Mouse (Mus musculus) testis, adult 2 months (tissue): Measurements from ENCODE around the gene Prrxl1. TPM values are rescaled to one million over a fixed set of nuclear protein-coding genes. Genes with fewer than 3 reads are reported as not detected.

ENCODE experiments used
- H3K27ac ChIP-seq: fragments of 200-500 bp; 2 replicates; pipeline ENCODE4 v1.5.1; 2012; ENCODE audit warnings: low read depth, low read length; ENCODE audit not compliant: control insufficient read depth, insufficient read depth
- H3K27me3 ChIP-seq: fragments of 200-500 bp; 2 replicates; pipeline ENCODE4 v1.6.1; 2012; ENCODE audit warnings: mild to moderate bottlenecking, low read length, moderate library complexity; ENCODE audit not compliant: control insufficient read depth, insufficient read depth
- H3K36me3 ChIP-seq: fragments of 200-500 bp; 2 replicates; pipeline ENCODE4 v1.6.1; 2012; ENCODE audit warnings: mild to moderate bottlenecking, low read length; ENCODE audit not compliant: control insufficient read depth, insufficient read depth
- H3K4me1 ChIP-seq: fragments of 200-500 bp; 2 replicates; pipeline ENCODE4 v1.6.1; 2012; ENCODE audit warnings: low read length; ENCODE audit not compliant: control insufficient read depth, insufficient read depth
- H3K4me3 ChIP-seq: fragments of 200-500 bp; 2 replicates; pipeline ENCODE4 v1.5.1; 2012; ENCODE audit warnings: low read depth, mild to moderate bottlenecking, low read length, moderate library complexity, mixed read lengths; ENCODE audit not compliant: control insufficient read depth
- CTCF ChIP-seq: fragments of 200-500 bp; IDR thresholded peaks from 2 replicates; pipeline ENCODE4 v1.5.1; 2012; ENCODE audit warnings: low read depth, mild to moderate bottlenecking, inconsistent platforms, low read length, moderate library complexity; ENCODE audit not compliant: control insufficient read depth, insufficient read depth, insufficient replicate concordance
- POLR2A ChIP-seq: fragments of 200-500 bp; IDR thresholded peaks from 2 replicates; pipeline ENCODE4 v1.6.1; 2012; ENCODE audit warnings: low read depth, mild to moderate bottlenecking, inconsistent platforms, low read length, moderate library complexity; ENCODE audit not compliant: control insufficient read depth
- polyA plus RNA-seq: library from polyadenylated mRNA; depleted of rRNA; stranded (reverse); fragments of >200 nt; gene quantifications from 2 replicates; pipeline ENCODE4 v1.2.3, GENCODE M21; 2012

Prrxl1 gene
- polyA plus RNA-seq, 1 experiment: not detected

DNA sequence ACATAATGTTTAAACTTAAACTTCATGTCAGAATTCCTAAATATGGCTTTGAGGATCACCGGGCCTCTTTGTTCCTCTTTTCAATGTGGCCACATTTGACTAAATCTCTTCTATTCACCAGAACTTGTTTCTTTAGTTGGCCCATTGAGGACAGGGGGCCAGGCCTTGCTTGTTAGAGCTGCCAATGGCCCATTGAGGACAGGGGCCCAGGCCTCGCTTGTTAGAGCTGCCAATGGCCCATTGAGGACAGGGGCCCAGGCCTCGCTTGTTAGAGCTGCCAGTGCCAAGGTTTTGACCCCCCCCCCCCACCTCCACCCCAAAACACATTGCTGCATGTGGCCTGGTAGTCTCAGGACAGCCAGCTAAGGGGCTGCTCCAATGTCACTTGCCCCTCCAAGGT is 82.4 kb downstream of the Prrxl1 start:
- Histone ChIP-seq H3K4me3 (no peak overlapping the region), H3K27ac (no peak overlapping the region), H3K27me3 (no peaks in the 10 kb centered on the region), H3K4me1 (peaks cover 3% of the 10 kb centered on the region; the same call in 1 of the 2 replicates), H3K36me3 (no peaks in the 10 kb centered on the region)
- TF ChIP-seq POLR2A (no peak), CTCF (no peak)

GRCm38 (mm10) chr14:32682536-32682935 is 83.3 kb downstream of the Prrxl1 start:
- no peaks in the 10 kb centered on the region for H3K36me3 ChIP-seq
- no peaks in the 10 kb centered on the region for H3K27me3 ChIP-seq
- no peak overlapping the region for H3K27ac ChIP-seq
- TF ChIP-seq POLR2A (no peak), CTCF (no peak)
- no peak overlapping the region for H3K4me3 ChIP-seq
- peaks cover 3% of the 10 kb centered on the region; the same call in 1 of the 2 replicates for H3K4me1 ChIP-seq

DNA sequence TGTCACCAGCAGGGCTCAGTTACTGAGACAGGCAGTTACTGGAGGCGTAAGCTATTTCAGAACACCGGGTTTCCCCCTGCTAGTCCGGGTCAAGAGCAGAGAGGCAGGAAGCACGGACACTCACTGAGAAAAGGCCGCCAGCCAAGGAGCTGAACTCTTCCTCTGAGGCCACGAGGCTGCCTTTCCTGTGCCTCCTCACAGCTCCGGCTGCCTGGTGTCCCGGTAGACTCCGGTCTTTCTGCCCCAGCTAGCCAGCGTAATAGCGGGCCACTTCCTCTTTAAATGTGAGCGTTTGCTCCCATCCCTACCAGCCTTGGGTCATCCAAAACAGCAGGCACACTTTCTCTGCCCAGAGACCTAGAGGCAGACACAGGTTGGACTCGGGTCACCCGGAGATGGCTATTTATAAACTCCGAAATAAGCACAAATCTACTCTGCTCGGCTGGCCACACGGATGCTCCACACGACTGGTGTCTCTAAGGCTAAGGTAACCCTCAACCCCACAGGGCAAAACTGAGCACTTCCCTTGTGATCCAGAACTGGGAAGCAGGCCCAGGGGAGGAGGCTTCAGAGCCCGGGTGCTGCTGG is 84.1 kb downstream of the Prrxl1 start:
- TF ChIP-seq CTCF (no peak), POLR2A (no peak)
- Histone ChIP-seq H3K36me3 (no peaks in the 10 kb centered on the region), H3K4me1 (peaks cover 3% of the 10 kb centered on the region; the same call in 1 of the 2 replicates), H3K27ac (no peak overlapping the region), H3K4me3 (no peak overlapping the region), H3K27me3 (no peaks in the 10 kb centered on the region)

GRCm38 (mm10) chr14:32683982-32684734 is 85.0 kb downstream of the Prrxl1 start:
- H3K27me3 ChIP-seq: no peaks in the 10 kb centered on the region
- no peak overlapping the region for H3K27ac ChIP-seq
- TF ChIP-seq POLR2A (no peak), CTCF (no peak)
- H3K4me1 ChIP-seq: peaks cover 3% of the 10 kb centered on the region; the same call in 1 of the 2 replicates
- no peak overlapping the region for H3K4me3 ChIP-seq
- no peaks in the 10 kb centered on the region for H3K36me3 ChIP-seq

DNA sequence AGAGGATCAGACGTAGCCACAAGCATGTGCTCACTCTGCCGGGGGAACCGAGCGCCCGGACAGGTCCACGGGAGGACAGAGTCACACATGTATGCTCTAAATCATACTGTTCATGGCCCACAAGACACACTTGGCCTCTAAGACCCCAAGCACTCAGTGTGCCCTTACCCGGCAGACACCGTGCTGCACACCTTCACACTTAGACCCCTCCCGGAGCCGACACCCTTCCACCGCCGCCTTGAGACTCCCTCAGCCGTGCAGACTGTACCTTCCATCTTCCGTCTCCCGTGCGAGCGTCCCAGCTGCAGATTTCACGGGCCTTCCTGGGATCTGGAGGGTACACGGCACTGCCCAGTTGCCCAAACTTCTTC is 85.5 kb downstream of the Prrxl1 start:
- Histone ChIP-seq H3K4me1 (peaks cover 3% of the 10 kb centered on the region; the same call in 1 of the 2 replicates), H3K27ac (no peak overlapping the region), H3K4me3 (no peak overlapping the region), H3K36me3 (no peaks in the 10 kb centered on the region), H3K27me3 (no peaks in the 10 kb centered on the region)
- TF ChIP-seq POLR2A (no peak), CTCF (no peak)

DNA sequence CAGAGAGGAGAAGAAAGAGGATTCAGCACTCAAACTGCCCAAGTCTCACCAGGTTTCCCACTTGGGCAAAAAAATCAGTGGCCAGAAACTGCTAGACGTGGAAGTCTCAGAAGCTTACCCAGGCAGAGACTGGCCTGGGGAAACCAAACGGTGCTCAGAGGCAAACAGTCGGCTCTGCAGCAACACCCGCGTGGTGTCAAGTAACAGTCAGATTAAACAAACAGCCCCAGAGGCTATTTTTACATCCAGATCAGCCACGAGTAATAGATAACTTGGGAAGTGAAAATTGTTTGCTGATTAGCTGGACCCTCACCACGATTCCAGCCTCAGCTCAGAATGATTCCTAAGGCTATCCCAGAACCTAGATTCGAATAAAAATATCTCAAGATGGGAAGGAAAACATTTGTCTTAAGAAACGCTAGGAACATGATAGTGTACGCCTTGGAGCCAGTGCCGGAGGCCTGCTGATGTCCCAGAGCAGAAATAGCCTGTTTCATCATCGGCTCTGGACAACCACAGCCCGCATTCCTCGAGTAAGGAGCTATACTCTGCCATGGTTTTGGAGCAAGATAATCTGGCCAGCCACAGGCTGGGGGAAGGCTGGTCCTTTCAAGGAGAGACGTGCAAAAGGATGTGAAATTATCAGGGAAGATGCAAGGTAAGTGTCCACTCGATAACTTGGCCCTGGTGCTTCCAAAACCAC is 86.1 kb downstream of the Prrxl1 start, which contains the start of gene 3425401B19Rik:
3425401B19Rik (minus strand) TSS at position 170 of the 703 bp plus-strand sequence.
- Histone ChIP-seq H3K36me3 (no peaks in the 10 kb centered on the region), H3K27ac (no peak within 1 kb of the TSS), H3K27me3 (no peaks in the 10 kb centered on the region), H3K4me1 (peaks cover 3% of the 10 kb centered on the region; the same call in 1 of the 2 replicates), H3K4me3 (no peak within 1 kb of the TSS)
- TF ChIP-seq CTCF (no peak), POLR2A (no peak)

- no peaks in the 10 kb centered on the region for H3K36me3 ChIP-seq
- H3K27me3 ChIP-seq: no peaks in the 10 kb centered on the region
- H3K4me1 ChIP-seq: no peaks in the 10 kb centered on the region
- H3K27ac ChIP-seq: no peak overlapping the region
- TF ChIP-seq POLR2A (no peak), CTCF (no peak)
- no peak overlapping the region for H3K4me3 ChIP-seq
Observed at GRCm38 (mm10) chr14:32695906-32696305, 96.7 kb downstream of the Prrxl1 start.
